Mouse (Mus musculus) cerebellum, postnatal 14 days (tissue): ENCODE results near the gene Rack1.
A peak's percentile ranks its signal among the peaks of the same experiment; 100 is the strongest.
"Not testable (repeated sequence)": the region's sequence is repeated elsewhere in the genome, so short reads cannot be mapped to it uniquely, and the experiment has no call there.

ENCODE experiments used
- DNase-seq, 2 experiments: peaks; one replicate each; pipeline ENCODE4 v3.0.0; 2021; ENCODE audit warnings: mixed read lengths in 2 of 2

Gene Rack1

GRCm38 (mm10) chr11:48843202-48843601, 43.1 kb downstream of the Rack1 start:
- DNase-seq: no peak

GRCm38 (mm10) chr11:48844309-48844708, 44.2 kb downstream of the Rack1 start:
- no peak for DNase-seq

DNA sequence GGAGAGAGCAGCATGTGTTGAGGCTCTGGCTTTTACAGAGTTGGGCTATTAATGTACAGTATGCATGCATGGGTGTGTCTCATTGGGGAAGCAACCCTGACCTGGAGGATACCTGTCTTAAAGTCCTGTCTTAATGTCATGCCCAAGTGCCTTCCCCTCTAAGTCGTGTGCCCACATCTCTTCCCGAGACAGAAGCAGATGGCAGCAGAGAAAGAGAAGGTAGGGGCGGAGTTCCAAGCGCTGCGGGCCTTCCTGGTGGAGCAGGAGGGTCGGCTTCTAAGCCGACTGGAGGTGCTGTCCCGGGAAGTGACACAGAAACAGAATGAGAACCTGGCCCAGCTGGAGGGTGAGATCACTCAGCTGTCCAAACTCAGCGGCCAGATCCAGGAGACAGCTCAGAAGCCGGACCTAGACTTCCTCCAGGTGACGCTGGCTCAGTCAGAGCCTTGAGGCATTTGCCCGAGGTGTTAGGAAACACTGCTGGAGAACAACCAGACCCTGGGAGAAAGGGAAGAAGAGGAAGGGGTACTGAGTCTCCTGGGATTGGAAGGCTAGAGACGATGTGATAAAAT, 45.2 kb downstream of the Rack1 start:
- no peak for DNase-seq

DNA sequence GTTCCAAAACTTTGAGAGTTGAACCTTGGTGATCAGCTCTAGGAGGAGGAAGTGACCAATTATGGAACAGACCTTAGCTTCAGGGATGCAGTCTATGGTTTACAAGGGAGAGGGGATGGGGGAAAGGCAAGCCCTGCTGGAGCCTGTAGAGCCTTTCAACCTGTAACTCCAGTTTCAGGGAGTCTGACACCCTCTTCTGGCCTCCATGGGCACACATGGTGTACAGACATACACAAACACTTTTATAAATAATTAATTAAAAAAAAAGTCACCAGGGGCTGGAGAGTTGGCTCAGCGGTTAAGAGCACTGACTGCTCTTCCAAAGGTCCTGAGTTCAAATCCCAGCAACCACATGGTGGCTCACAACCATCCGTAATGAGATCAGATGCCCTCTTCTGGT, 46.2 kb downstream of the Rack1 start:
- not testable (repeated sequence) for DNase-seq

- DNase-seq: no peak
Measured at GRCm38 (mm10) chr11:48846881-48847280, 46.7 kb downstream of the Rack1 start.

DNA sequence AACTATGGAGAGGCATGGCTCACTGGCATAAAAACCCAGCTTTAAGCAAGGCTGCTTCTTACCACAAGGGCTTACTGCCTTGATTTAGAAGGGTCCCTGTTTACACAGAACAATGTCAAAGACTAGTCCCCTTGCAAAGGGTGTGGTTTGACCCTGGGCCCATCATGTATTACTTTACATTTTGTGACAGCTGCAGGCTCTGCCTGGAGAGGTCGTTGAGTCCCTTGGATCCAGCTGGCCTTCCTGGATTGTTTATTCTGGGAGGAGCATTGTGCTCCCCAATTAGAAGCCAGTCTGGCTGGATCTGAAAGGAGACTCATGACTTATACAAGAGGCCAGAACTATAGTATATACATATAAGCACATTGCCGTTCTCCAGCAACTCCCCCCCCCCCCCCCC, 50.1 kb downstream of the Rack1 start:
- no peak for DNase-seq

DNA sequence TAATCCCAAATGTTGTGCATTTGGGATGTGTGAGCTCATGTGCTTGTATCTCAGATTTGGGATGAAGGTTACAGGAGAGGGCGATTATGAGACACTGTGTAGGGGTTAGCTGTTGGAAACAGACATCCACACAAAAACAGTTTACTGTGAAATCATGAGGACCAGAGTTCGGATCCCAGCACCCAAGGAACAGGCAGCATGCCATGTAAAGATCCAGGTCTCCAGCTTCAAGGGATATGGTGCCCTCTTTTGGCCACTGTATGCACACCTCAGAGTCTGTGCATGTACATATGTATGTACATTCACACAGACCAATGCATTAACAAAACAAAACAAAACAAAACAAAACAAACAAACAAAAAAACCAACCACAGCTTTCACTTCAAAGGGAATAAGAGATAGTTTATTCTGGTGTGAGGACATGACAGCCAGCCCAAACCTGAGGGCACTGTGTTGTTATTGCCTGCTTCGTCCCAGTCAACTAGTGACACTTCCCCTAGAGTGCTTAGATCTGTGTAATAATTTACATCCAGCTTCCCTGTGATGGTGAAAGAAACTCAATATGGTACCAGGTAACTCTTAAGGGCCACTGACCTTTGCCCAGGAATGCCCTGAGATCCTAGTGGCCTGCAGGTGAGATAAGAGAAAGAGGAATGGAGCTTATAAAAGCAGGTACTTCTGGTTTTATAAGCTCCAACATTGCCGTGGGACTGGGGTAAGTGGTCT, 51.3 kb downstream of the Rack1 start:
- no peak for DNase-seq

DNA sequence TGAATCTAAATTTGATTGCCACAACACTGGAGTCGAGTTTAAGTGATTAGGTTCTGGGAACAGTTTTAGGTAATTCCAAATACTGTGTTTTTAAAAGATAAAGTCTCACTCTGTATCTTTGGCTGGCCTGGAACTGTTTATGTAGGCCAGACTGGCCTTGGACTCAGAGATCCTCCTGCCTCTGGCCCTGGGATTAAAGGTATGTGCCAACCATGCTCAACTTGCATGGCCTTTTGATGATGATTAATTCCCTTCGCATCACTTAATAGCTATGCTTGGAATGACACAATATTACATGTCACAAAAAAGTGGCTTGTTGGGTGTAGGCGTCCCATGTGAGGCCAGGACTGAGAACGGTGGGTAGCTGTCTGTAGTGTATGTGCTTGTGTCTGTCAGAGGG, 52.1 kb downstream of the Rack1 start:
- DNase-seq: no peak

GRCm38 (mm10) chr11:48852624-48853473, 52.7 kb downstream of the Rack1 start:
- no peak for DNase-seq

DNA sequence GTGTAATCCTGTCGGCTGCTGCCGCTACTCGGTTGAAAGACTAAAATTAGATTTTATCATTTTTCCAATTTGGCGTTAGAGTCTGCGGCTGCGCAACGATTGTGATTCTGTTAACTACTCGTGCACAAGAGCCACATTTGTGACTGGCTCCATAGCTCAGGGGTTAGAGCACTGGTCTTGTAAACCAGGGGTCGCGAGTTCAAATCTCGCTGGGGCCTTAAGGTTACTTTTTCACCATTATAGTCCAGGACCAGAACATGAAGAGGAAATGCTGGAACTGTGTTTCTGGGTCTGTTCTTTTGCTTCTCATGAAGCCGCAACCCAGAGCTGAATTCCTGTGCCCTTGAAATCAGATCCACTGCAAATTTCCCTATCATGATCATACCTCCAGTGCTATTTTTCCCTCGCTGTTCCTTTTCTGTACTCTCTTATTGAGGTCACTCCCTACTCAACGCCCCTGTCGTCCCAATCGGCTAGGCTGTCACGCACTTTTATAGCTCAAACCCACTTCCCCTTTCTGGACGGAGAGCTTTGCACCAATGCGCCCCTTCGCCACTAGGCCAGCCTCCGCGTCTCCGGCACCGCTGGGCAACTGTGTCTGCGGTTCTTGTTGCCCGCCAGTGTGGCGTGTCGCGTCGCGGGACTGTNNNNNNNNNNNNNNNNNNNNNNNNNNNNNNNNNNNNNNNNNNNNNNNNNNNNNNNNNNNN, 53.5 kb downstream of the Rack1 start:
- peak; percentile 92 to 95 for DNase-seq
